Mouse (Mus musculus) heart, embryonic 15.5 days (tissue): Measurements from ENCODE around the gene Rab5b. TPM values are rescaled to one million over a fixed set of nuclear protein-coding genes. Genes with fewer than 3 reads are reported as not detected.
"Not testable (repeated sequence)": the region's sequence is repeated elsewhere in the genome, so short reads cannot be mapped to it uniquely, and the experiment has no call there.

ENCODE experiments used
- ATAC-seq: fragments of 200-750 bp; cut with Nextera tagmentation; replicated peaks from 2 replicates; pipeline ENCODE4 v1.8.0; 2017; ENCODE audit warnings: low read depth, moderate TSS enrichment; ENCODE audit not compliant: insufficient number of reproducible peaks, insufficient read depth, low FRiP score
- H3K27ac ChIP-seq: fragments of 300-500 bp; sonication (generic); 2 replicates; pipeline ENCODE4 v1.5.1; 2015; ENCODE audit warnings: mild to moderate bottlenecking, inconsistent platforms
- H3K27me3 ChIP-seq: fragments of 300-500 bp; sonication (generic); 2 replicates; pipeline ENCODE4 v1.6.1; 2015; ENCODE audit warnings: inconsistent platforms
- H3K36me3 ChIP-seq: fragments of 300-500 bp; sonication (generic); 2 replicates; pipeline ENCODE4 v1.6.1; 2015; ENCODE audit warnings: mild to moderate bottlenecking, inconsistent platforms
- H3K4me1 ChIP-seq: fragments of 300-500 bp; sonication (generic); replicated peaks from 2 replicates; pipeline ENCODE4 v1.6.1; 2015; ENCODE audit warnings: inconsistent platforms
- H3K4me2 ChIP-seq: fragments of 300-500 bp; sonication (generic); 2 replicates; pipeline ENCODE4 v1.6.1; 2015; ENCODE audit warnings: inconsistent platforms, mild to moderate bottlenecking, moderate library complexity
- H3K4me3 ChIP-seq: fragments of 300-500 bp; sonication (generic); 2 replicates; pipeline ENCODE4 v1.5.1; 2015; ENCODE audit warnings: mild to moderate bottlenecking, inconsistent platforms
- H3K9ac ChIP-seq: fragments of 300-500 bp; sonication (generic); 2 replicates; pipeline ENCODE4 v1.6.1; 2015; ENCODE audit warnings: mild to moderate bottlenecking, inconsistent platforms
- H3K9me3 ChIP-seq: fragments of 300-500 bp; sonication (generic); replicated peaks from 2 replicates; pipeline ENCODE4 v1.6.1; 2016; ENCODE audit warnings: inconsistent platforms
- WGBS: fragments of 180-500 bp; shearing (Covaris S2); methylation state at CpG from one replicate; pipeline ENCODE4 v1.1.7; 2015; ENCODE audit warnings: mixed read lengths; 5-methylcytosine and 5-hydroxymethylcytosine counted together
- polyA plus RNA-seq: library from polyadenylated mRNA; unstranded; fragments of >200 nt; fragmentation: Nextera tagmentation; extraction: Ambion mirVana; gene quantifications from 2 replicates; pipeline ENCODE4 v1.2.1, GENCODE M21; 2015

The Rab5b gene
- polyA plus RNA-seq, 1 experiment from 2014 or later: 61.0 TPM

- H3K9me3 ChIP-seq: no peaks in the 10 kb centered on the region
- H3K36me3 ChIP-seq: no peaks in the 10 kb centered on the region
- H3K4me1 ChIP-seq: peaks cover 11% of the 10 kb centered on the region
- no peak overlapping the region for H3K27ac ChIP-seq
- 70% methylated on average over 14 of the region's 14 CpGs for WGBS
- H3K4me2 ChIP-seq: no peak overlapping the region
- no peak overlapping the region for H3K4me3 ChIP-seq
- ATAC-seq: no peak
- no peaks in the 10 kb centered on the region for H3K27me3 ChIP-seq
- H3K9ac ChIP-seq: no peak overlapping the region
Measured at GRCm38 (mm10) chr10:128639999-128640398, 56.1 kb downstream of the Rab5b start.

- Histone ChIP-seq H3K9me3 (no peaks in the 10 kb centered on the region), H3K27ac (0 out of 2 replicates have a peak overlapping the region, but pooled peaks have one; percentile 1), H3K4me1 (peaks cover 8% of the 10 kb centered on the region), H3K36me3 (no peaks in the 10 kb centered on the region; the same call in 1 of the 2 replicates), H3K4me3 (0 out of 2 replicates have a peak overlapping the region, but pooled peaks have one; percentile 12), H3K27me3 (no peaks in the 10 kb centered on the region; the same call in 1 of the 2 replicates), H3K9ac (0 out of 2 replicates have a peak overlapping the region, but pooled peaks have one; percentile 32), H3K4me2 (peak overlapping the region; percentile 30)
- WGBS: 20% methylated on average over 11 of the region's 11 CpGs
- ATAC-seq: no peak
Measured at GRCm38 (mm10) chr10:128637011-128637410, 59.1 kb downstream of the Rab5b start.

- no peak for ATAC-seq
- no peaks in the 10 kb centered on the region; the same call in 1 of the 2 replicates for H3K27me3 ChIP-seq
- H3K4me1 ChIP-seq: peaks cover 4% of the 10 kb centered on the region; the same call in 1 of the 2 replicates
- H3K27ac ChIP-seq: no peak overlapping the region
- H3K9ac ChIP-seq: no peak overlapping the region
- WGBS: 51% methylated on average over 6 of the region's 6 CpGs
- no peaks in the 10 kb centered on the region; the same call in 1 of the 2 replicates for H3K36me3 ChIP-seq
- H3K4me2 ChIP-seq: peak overlapping the region; percentile 30; the same call in 1 of the 2 replicates
- H3K9me3 ChIP-seq: no peaks in the 10 kb centered on the region
- no peak overlapping the region for H3K4me3 ChIP-seq
Measured at GRCm38 (mm10) chr10:128636561-128636960, 59.5 kb downstream of the Rab5b start.

GRCm38 (mm10) chr10:128635697-128636096, 60.4 kb downstream of the Rab5b start:
- no peak for ATAC-seq
- H3K4me1 ChIP-seq: peaks cover 4% of the 10 kb centered on the region; the same call in 1 of the 2 replicates
- H3K9me3 ChIP-seq: no peaks in the 10 kb centered on the region
- WGBS: 92% methylated on average over 13 of the region's 13 CpGs
- no peak overlapping the region for H3K27ac ChIP-seq
- no peak overlapping the region for H3K4me2 ChIP-seq
- no peak overlapping the region for H3K4me3 ChIP-seq
- no peaks in the 10 kb centered on the region; the same call in 1 of the 2 replicates for H3K36me3 ChIP-seq
- no peak overlapping the region for H3K9ac ChIP-seq
- H3K27me3 ChIP-seq: no peaks in the 10 kb centered on the region; the same call in 1 of the 2 replicates

GRCm38 (mm10) chr10:128631571-128631970, 64.5 kb downstream of the Rab5b start:
- Histone ChIP-seq H3K27ac (no peak overlapping the region), H3K36me3 (no peaks in the 10 kb centered on the region; the same call in 1 of the 2 replicates), H3K9me3 (no peaks in the 10 kb centered on the region), H3K9ac (no peak overlapping the region), H3K4me2 (no peak overlapping the region), H3K4me1 (no peaks in the 10 kb centered on the region), H3K27me3 (no peaks in the 10 kb centered on the region; the same call in 1 of the 2 replicates), H3K4me3 (no peak overlapping the region)
- ATAC-seq: no peak
- 36% methylated on average over 6 of the region's 6 CpGs for WGBS

GRCm38 (mm10) chr10:128630306-128630705, 65.8 kb downstream of the Rab5b start:
- not testable (repeated sequence) for H3K4me1 ChIP-seq, H3K36me3 ChIP-seq, H3K4me2 ChIP-seq, ATAC-seq, H3K27me3 ChIP-seq, H3K9ac ChIP-seq, H3K27ac ChIP-seq, H3K4me3 ChIP-seq, H3K9me3 ChIP-seq
- WGBS: 81% methylated on average over 5 of the region's 5 CpGs

- 78% methylated on average over 2 of the region's 2 CpGs for WGBS
- peaks cover 7% of the 10 kb centered on the region for H3K36me3 ChIP-seq
- no peak overlapping the region for H3K9ac ChIP-seq
- H3K4me2 ChIP-seq: no peak overlapping the region
- no peak overlapping the region for H3K27ac ChIP-seq
- H3K4me3 ChIP-seq: no peak overlapping the region
- ATAC-seq: no peak
- H3K9me3 ChIP-seq: no peaks in the 10 kb centered on the region
- no peaks in the 10 kb centered on the region; the same call in 1 of the 2 replicates for H3K27me3 ChIP-seq
- peaks cover 6% of the 10 kb centered on the region for H3K4me1 ChIP-seq
Measured at GRCm38 (mm10) chr10:128629746-128630145, 66.3 kb downstream of the Rab5b start.

GRCm38 (mm10) chr10:128627398-128628317, 68.4 kb downstream of the Rab5b start:
- 75% methylated on average over 10 of the region's 10 CpGs for WGBS
- peaks cover 23% of the 10 kb centered on the region for H3K36me3 ChIP-seq
- no peaks in the 10 kb centered on the region for H3K9me3 ChIP-seq
- no peaks in the 10 kb centered on the region for H3K27me3 ChIP-seq
- no peak overlapping the region for H3K4me2 ChIP-seq
- H3K4me1 ChIP-seq: peaks cover 6% of the 10 kb centered on the region
- no peak overlapping the region for H3K9ac ChIP-seq
- H3K4me3 ChIP-seq: no peak overlapping the region
- no peak overlapping the region for H3K27ac ChIP-seq
- no peak for ATAC-seq

Other genes with a start within 250 kb of the Rab5b start
- 59.2 and 60.3 TPM in 2 replicates for gene Smarcc2, start 237.0 kb downstream of the Rab5b start, polyA plus RNA-seq
- gene Myl6, start 202.1 kb downstream of the Rab5b start, polyA plus RNA-seq: 1,051 and 1,154 TPM in 2 replicates
- gene Myl6b, start 197.6 kb downstream of the Rab5b start, polyA plus RNA-seq: 4.3 and 4.6 TPM in 2 replicates
- gene Esyt1, start 170.4 kb downstream of the Rab5b start, polyA plus RNA-seq: 19.4 and 29.0 TPM in 2 replicates
- gene Zc3h10, start 148.5 kb downstream of the Rab5b start, polyA plus RNA-seq: 10.2 and 11.0 TPM in 2 replicates
- 2,261 and 2,363 TPM in 2 replicates for gene Rpl41, start 147.0 kb downstream of the Rab5b start, polyA plus RNA-seq
- gene Pa2g4, start 130.3 kb downstream of the Rab5b start, polyA plus RNA-seq: 101 and 132 TPM in 2 replicates
- gene Erbb3, start 106.6 kb downstream of the Rab5b start, polyA plus RNA-seq: 3.4 and 5.0 TPM in 2 replicates
- 359 and 409 TPM in 2 replicates for gene Rps26, start 69.5 kb downstream of the Rab5b start, polyA plus RNA-seq
- gene Ikzf4, start 50.3 kb downstream of the Rab5b start, polyA plus RNA-seq: 1.3 and 1.4 TPM in 2 replicates
- gene Suox, start 22.2 kb downstream of the Rab5b start, polyA plus RNA-seq: 11.1 and 14.4 TPM in 2 replicates
- gene Pmel, start 7.9 kb upstream of the Rab5b start, polyA plus RNA-seq: 2.5 and 2.7 TPM in 2 replicates
- gene Cdk2, start 8.8 kb upstream of the Rab5b start, polyA plus RNA-seq: 85.9 and 90.4 TPM in 2 replicates
- 5.4 and 10.1 TPM in 2 replicates for gene Dgka, start 48.6 kb upstream of the Rab5b start, polyA plus RNA-seq
- gene Pym1, start 51.6 kb upstream of the Rab5b start, polyA plus RNA-seq: 15.4 and 23.2 TPM in 2 replicates
- 1.6 and 2.5 TPM in 2 replicates for gene Mmp19, start 94.6 kb upstream of the Rab5b start, polyA plus RNA-seq
- 35.2 and 42.5 TPM in 2 replicates for gene Dnajc14, start 107.8 kb upstream of the Rab5b start, polyA plus RNA-seq
- gene Tmem198b, start 108.1 kb upstream of the Rab5b start, polyA plus RNA-seq: 14.9 and 18.8 TPM in 2 replicates
- gene Sarnp, start 121.1 kb upstream of the Rab5b start, polyA plus RNA-seq: 145 and 168 TPM in 2 replicates
- gene Ormdl2, start 125.4 kb upstream of the Rab5b start, polyA plus RNA-seq: 34.3 and 42.6 TPM in 2 replicates
- gene Gdf11, start 195.5 kb upstream of the Rab5b start, polyA plus RNA-seq: 2.8 and 2.9 TPM in 2 replicates
- 420 and 427 TPM in 2 replicates for gene Cd63, start 204.7 kb upstream of the Rab5b start, polyA plus RNA-seq
- gene Rdh5, start 226.6 kb upstream of the Rab5b start, polyA plus RNA-seq: 10.5 and 11.8 TPM in 2 replicates
- 208 and 212 TPM in 2 replicates for gene Bloc1s1, start 227.8 kb upstream of the Rab5b start, polyA plus RNA-seq
- gene Itga7, start 237.6 kb upstream of the Rab5b start, polyA plus RNA-seq: 7.0 and 8.1 TPM in 2 replicates